Mouse (Mus musculus) ovary, postnatal 14 days (tissue): ENCODE measurements at regions not wholly inside any gene's neighbourhood (a gene's known extent, or its start where the extent isn't known, plus 50 kb on each side); places are given as distances from the start of the nearest gene placed in this dataset.

Experiments
- DNase-seq: peaks from one replicate; pipeline ENCODE4 v3.0.0; 2022; ENCODE audit warnings: low spot score

DNA sequence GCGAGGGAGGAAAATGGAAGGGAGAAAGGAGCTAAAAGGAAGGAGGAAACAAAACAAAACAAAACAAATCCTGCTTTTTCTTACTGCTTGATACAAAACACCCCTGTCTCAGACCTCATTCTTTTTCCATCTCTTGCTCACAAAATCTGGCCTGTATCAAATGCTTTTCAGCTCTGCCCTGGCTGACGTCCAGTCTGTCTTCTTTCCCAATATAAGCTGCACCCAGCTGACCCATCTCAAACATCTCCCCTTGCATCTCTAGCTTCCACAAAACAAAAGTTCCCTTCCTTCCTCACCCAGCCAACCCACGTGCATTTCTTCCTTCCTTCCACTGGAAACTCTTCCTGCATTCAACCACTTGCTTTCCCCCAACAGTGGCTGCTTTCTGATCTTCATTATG is 183.1 kb upstream of the Usp25 start:
- DNase-seq: no peak

DNA sequence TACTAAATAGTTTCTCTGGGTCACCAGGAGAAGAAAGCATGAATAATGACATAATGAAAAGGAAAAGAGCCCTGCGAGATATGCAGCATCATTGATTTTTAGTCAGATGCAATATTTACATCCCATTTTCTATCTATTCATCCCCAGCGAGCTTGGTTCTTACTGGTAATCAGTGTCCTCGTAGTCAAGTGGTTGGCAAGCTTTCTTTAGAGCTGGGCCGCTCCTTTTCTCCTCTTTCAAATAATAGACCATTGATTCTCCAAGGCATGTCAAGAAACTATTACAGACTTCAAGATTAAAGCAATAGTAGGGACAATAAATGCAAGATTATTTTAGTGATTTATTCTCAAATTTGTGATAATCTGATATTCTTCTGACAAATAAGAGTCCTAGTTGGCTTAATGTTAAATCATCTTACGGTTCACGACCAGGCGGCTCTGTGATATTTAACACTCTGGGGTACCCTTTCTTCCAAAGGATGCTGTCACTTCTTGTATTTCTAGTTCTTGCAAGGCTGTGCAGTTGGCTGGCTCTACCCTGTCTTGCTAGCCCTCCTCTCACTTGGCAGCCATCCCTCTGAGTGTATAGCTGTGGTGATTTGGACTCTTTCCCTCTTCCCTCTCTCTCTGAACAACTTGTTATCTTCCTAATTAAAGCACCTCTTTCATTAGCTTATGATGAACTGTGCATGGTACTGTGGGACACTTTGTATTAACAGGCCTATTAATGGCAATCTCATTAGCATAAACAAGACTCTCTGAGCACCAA is 185.6 kb upstream of the Usp25 start:
- DNase-seq: no peak

DNA sequence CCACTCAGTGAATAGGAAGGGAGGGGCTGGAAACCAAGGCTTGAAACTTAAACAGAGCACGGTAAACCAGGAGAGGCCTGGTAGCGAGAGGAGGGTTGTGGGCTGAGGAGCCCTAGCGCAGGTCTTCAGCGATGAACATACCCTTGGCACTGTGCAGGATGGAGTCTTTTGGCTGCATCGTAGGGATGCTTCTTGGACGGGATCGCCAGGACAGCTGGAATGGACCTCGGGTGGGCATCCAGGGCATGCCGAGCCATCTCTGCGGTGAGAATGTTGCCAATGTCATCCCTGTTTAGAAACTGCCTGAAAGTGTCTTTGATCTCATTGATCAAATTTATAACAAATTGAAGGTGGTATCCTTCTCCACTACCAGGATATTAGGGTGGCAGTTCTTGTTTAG is 192.2 kb upstream of the Usp25 start:
- no peak for DNase-seq

DNA sequence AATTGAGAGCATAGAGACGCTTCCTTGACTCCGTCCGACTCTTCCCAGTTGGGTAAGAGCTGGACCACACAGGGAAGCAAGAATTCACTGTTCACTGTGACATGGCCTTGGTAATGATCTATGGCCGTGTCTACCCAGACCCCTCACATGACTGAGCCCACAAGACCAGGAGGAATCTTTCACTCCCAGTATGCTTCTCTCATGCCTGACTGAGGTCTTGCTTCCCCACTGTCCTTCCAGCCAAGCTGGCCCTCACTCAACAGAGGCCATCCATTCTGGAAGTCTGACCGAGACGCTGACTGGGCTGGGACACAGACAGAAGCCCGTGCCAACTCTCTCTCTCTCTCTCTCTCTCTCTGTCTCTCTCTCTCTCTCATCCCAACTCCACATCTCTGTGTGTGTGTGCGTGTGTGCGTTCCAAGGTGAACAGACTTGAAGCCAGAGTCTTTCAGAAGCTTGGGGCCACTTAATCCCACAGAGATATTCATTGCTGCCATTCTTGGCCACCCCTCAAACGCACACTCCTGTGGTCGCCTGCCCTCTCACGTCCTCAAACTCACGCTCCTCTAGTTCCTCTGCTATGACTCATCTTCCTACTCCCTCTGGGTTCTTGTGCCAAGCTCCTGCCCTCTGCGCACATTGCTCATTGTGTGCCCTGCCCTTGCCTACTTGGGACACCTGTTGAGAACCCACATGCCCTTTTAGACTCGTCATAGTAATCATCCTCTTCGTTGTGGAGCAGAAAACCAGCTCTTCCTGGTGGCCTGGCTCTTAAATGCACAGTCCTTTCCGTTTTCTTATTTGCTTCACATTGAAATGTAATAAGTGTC is 197.2 kb upstream of the Usp25 start:
- no peak for DNase-seq

DNA sequence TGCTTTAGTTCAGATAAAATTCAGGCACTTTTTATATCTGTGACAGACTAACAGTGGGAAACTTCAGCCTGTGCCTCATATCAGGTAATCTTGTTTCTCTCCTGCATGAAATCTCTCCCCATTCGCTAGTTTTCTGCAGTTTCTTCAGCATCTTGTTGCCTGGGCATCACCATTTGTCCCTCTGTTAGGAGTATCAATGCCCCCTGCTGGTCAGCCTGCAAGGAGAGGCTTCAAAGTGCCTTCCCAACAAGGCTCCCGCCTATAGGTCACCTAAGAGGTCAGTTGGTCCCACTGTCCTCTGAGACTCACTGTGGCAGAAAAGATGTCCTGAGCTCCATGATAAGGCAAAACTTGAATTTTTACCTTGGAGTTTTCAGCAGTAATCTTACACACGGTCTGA is 209.8 kb upstream of the Usp25 start:
- peak; percentile 23 for DNase-seq

DNA sequence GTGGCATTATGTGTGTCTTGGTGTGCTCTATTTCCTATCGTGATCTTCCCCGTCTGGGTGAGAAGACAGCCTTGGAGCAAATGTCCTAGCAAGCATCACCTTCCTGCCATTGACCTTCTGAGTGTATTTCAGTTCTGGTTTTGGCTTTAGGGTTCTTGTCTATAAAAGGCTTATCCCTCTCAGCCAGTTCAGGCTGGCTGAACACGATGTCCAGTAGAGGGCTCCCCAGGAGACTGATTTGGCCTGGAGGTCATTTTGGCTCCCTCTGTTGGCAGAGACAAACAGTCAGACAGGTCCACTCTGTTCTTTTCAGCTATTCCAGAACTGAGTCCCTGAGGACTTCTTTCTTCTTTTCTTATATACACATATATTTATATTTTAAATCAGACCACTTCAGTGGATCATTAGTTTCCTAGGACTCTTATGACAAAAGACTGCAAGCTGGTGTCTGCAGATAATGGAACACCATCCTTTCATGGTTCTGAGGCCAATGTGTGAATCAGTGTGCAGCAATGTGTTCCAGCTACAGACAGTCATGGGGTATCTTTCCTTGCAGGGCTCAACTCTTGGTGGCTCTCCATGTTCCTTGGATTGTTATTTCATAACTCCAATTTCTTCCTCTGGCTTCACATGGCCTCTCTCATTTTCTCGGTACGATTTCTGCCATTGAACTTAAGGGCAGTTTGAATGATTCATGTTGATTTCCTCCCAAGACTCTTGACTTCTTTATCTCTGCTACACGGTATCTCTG is 226.9 kb upstream of the Usp25 start:
- peak; percentile 47 for DNase-seq

DNA sequence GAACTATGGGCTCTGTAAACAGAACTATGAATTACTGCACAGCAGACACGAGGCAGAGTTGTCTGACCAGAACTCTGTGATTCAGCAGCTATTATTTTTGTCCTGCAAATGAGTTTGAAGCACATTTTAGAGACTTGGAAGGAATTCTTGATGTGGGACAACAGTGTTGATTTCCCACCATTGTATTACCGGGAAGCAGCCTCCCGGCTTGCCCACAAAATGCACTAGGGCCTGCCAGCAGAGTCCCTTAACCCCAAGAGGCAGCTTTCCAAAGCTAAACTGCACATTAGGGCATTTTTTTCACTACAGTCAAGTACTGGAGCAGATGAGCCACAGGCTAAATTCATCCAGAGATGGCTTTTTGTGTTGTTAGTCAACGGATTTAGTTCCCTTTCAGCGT is 230.8 kb upstream of the Usp25 start:
- no peak for DNase-seq

DNA sequence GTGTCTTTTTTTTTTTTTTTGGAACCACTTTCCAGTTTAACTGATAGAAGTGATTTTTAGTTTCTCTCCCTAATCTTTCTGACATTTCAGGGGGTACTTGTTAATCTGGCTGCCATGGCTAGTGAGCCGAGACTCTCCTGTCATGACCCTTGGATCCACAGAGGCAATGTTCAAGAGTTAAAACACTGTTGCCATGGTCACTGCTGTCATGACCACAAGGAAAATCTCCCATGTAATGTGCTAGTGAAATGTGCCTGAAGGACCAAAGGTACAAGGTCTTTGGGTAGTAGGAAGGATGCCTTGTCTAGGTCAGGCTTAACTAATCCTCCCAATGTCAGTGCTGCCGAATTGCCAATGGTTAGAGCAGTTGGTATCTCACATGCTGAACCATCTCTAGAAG is 237.7 kb upstream of the Usp25 start:
- no peak for DNase-seq

DNA sequence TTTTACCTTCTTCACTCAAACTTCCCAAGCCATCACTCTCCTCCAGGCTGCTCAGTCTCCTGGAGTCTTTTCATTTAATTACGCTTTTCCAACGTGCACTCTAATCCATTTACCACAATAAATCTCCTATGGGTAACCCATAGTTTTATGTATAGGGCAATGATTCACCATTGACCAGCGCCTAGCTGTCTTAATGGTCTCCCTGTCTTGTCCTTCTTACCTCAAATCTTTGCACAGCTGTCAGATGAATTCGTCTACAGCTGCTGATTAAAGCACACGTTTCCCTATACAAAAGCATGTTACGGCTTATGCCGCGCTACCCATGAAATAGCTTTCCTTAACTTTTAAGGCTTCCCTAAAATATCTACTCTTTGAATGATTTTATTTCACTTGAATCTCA is 239.5 kb upstream of the Usp25 start:
- no peak for DNase-seq

DNA sequence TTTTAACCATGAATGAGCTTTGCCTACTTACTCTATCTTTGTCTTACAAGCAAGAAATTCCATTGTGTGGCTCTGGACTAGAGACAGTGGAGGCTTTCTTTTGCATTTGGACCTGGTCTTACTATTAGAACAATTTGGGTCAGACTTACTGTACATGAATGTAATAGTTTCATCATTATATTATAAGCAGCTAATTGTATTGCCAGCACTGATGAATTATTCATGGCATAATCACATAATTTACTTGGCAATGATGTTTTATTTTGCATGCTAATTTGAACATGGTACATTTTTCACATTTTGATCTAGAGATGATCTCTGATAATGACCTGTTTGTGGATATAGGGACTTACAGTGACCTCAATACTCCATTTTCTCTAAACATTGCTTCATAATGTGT is 240.0 kb upstream of the Usp25 start:
- DNase-seq: no peak

DNA sequence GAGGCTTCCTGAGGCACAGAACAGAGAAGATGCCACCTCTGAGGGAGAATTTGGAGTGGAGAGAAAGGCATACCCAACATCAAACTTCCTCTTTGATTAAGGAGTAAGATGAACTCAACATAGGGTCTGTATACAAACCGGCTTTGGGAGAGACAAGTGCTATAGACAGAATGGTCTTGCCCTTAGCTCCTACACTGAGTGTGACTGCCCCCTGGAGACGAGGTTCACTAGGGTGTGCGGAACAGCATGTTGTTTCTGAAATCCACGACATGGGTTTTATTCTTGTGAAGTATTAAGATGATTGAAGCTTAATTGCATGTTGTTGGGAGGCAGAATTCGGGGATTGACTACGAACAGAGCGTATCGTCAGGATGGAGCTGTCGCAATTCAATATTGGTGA is 244.9 kb upstream of the Usp25 start:
- DNase-seq: peak; percentile 24

DNA sequence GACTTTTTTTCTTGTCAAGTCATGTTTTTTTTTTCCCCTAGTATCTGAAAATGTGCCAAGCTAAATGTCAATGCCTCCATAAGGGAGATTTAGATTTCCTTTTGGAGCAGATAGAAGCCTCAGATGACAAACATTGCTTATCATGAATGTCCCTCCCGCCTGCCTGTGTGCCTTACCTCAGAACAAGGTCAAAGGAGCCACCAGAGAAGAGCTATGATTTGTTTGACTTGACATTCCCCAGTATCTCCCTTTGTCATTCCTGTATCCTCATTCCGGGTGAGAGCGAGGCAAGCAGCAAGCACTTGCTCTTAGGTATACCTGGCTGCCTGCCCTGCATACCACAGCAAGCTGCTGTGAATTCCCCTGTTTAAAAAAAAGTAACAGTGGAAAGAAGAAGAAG is 246.9 kb upstream of the Usp25 start:
- no peak for DNase-seq

DNA sequence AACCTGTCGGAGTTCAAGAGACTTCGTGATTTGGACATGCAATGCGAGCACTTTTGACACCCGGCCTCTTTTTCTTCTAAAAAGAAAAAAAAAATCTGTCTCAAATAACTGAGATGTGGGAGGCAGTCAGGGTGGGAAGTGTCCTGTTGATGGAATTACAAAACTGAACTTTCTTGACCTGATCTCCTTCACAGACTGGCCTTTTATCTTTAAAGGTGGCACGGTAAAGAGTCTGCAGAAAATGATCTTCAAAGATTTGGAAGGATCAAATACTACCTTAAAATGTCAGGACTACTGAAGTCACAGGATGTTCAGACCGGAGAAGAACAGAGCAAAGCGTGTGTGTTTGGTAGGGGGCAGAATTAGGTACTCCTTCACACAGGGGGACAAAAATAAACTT is 248.0 kb upstream of the Usp25 start:
- DNase-seq: no peak

DNA sequence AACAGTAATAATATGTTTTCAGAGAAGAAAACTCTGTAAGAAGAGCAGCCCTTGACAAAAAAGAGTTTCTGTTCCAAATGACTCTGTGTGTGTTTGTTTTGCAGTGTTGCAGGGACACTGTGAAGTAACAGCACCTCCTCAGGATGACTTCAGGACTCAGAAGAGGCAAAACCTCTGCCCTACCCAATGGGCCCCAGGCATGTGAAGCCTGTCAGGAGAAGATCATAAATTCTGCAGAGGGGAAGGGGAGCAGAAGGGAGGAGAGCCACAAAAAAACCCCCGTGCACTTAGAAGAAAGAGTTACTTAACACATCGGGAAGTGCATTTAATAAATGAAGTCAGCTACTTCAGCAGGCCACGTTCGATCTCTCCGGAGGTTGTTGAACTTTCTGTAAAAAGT is 248.5 kb upstream of the Usp25 start:
- no peak for DNase-seq

DNA sequence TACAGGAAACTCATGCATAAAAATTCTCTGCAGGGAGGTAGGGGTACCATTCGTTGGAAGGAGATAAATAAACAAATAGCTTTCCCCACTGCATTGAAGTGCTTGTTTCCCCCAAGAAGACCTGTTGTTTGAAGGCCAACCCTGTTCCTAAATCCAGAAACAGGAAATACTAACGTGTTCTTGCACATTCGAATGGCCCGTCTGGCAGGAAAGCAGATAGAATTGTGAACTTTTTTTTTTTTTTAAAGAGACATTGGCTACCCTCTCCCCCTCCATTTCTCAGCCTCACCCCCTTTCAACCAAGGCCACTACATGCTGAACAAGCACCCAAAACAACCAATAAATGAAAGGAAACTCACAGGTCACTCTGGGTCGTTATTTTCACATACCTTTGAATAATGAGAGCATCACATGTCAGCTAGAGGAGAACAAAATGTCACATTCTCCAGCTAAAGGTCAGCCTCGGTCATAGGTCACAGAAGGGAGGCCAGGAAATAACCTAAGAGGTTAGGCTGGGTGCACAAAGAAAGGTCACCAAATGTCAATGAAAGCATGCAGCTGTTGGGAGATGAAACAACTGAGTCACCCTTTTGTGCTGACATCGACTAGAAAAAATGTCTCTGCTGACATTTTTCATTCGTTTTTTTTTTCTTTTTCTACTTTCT is 250.8 kb upstream of the Usp25 start:
- DNase-seq: no peak

DNA sequence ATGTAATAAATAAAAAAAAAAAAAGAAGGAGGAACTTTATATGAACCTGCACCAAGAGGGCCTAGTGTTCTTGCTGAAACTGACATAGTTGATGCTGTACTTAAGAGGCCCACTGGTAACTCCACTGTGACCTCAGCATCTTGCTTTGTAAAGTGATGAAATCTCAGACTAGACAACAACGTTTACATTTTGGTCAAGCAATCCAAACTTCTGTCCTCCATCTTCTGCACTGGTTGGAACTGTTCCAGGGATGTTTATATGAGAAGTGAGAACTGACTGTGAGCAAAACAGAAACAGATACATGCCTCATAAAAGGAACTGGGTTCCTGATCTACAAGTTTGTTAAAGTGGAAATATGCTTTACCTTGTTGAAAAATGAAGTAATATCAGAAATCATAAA is 251.7 kb upstream of the Usp25 start:
- no peak for DNase-seq

DNA sequence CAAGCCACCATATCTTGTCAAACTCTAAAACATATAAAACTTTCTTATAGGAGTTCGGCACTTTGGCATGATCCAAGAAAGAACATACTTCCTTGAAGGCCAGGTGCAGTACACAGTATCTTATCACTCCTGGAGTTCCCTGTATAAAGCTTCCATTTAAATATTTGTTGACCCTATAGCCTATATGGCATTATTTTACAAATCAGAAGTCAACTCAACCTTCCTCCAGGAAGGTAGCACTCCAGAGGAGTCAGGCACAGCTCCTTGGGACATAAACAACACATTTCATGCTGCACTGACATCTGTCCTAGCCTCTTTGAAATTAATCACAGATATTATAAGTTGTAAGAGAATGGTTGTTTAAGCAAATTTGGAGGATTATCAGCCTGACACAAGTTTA is 252.5 kb upstream of the Usp25 start:
- no peak for DNase-seq

DNA sequence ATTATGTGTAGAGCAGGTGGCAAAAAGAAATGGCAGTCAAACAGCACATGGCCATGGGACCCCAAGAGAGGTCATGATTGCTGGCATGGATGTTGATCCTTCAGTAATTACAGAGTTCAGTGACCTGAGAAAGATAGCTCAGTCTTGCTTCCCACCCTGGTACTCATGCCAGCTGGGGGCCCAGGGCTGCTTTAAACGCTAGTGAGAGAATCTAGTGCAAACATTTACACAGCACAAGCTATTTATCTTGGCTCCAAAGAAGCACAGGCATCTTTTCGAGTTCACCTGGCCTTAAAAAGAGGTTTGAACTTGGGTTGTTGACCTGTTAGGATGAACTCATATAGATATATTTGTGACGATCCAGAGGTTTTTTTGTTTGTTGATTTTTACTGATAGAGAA is 258.6 kb upstream of the Usp25 start:
- DNase-seq: no peak

DNA sequence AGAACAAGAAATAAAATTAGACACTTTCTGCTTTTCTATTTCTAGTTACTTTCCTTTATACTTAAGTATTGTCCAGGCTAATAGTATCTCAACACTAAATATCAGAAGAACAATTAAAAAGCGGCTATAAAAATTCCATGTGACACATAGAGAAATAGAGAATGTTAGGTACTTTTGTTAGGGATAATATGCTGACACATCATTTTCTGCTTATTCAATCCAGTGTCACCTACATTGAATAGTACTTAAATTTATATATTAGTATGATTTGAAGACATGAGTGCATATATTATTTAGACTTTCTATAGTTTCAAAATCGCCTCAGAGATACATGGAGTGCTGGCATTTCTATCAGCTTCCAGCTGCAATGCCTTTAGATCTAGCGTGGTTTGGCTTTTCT is 267.1 kb upstream of the Usp25 start:
- no peak for DNase-seq

DNA sequence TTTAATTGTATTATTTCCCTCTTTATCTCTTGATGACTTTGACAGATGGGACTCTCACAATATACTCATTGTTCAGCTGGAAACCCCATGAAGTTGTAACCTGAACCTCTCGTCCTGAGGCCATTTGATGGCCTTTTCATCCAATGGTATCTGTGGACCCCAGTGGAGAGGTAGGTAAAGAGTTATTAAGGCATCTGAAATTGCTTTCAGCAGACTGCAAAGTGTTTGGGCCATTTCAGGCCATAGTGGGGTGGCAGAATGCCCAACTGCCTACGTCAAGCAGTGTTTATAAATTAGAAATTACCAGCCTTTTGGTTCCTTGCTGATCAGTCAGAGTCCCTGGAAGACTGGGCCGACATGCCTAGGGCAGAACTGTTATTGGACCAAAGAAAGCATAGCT is 272.4 kb upstream of the Usp25 start:
- DNase-seq: no peak

DNA sequence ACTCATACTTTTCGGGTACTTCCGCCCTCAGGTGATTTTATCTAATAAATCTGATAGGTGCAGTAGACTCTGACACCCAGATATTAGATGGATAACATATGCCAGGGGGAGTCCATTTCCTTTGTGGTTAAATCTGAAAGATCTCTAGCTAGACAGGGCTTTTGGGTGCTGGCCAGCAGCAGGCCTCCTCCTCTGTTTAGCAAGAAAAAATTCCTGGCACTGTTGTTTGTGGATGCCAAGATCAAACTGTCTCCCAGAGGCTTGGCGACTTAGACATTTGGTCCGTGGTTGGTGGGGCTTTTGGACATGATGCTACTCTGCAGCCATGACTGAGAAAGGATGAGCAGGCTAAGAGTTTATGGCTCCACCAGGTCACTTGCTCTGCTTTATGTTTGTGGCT is 287.5 kb upstream of the Usp25 start:
- DNase-seq: no peak

DNA sequence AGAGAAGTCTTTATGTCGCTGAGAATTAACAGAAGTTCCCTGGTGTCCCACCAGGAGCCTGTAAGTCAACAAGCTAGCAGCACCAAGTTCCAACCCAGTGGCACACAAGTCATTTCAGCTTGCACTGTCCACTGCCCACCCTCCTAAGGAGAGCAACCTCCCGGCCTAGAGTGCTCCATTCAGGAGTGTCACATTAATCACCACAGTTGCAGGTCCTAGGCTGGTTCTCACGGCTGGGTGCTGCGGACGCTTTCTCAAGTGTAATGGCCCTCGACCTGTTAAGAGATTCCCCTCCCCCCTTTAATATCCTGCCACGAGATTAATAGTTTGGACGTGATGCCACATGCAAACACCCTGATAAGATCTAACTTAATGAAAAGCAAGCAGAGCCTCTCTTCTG is 288.2 kb upstream of the Usp25 start:
- DNase-seq: no peak

DNA sequence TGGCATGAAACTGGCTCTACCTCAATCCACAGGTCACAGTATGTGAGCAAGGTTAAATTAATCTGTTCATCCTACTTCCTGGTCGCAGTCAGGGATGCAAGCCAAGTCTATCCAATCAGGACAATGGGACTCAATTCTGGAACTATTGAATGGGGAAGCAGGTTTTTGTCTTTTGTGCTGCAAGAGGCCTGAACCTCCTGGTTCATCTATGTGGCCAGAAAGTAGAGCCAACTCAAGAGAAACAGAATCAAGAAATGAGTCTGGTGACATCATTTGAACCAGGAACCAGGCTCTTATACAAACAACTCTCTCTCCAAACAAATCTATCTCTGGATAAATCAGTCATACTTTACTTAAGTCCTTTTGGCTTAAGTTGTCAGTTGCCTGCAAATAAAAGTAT is 294.7 kb upstream of the Usp25 start:
- DNase-seq: no peak
